Mouse (Mus musculus) testis, adult 2 months (tissue): ENCODE results near the gene 0610010K14Rik.

Experiments used
- CTCF ChIP-seq: fragments of 200-500 bp; IDR thresholded peaks from 2 replicates; pipeline ENCODE4 v1.5.1; 2012; ENCODE audit warnings: low read depth, mild to moderate bottlenecking, inconsistent platforms, low read length, moderate library complexity; ENCODE audit not compliant: control insufficient read depth, insufficient read depth, insufficient replicate concordance
- POLR2A ChIP-seq: fragments of 200-500 bp; IDR thresholded peaks from 2 replicates; pipeline ENCODE4 v1.6.1; 2012; ENCODE audit warnings: low read depth, mild to moderate bottlenecking, inconsistent platforms, low read length, moderate library complexity; ENCODE audit not compliant: control insufficient read depth

GRCm38 (mm10) chr11:70225798-70226601, 11.7 kb downstream of the 0610010K14Rik start:
- TF ChIP-seq CTCF (no peak), POLR2A (no peak)
